Mouse (Mus musculus): Measurements from ENCODE around the gene Nkg7.

DNA sequence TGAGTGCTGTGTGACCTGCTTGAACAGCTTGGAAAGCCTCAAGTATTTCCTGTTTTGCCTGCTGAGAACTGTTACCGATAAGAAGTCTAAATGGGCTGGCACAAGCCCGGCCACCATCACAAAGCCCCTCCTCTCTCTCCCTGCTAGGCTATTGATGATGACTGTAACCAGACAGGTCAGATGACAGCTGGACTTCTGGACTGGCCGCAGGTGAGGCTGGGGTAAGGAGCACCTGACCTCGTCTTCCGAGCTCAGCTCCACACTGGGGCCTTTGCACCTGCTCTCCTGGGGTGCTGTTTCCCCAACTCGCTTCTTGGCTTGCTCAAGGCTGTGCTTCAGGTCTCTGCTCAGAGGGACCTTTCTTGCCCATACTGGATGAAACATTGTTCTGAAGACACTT lies 17.5 kb downstream of the Nkg7 start:
- TF ChIP-seq CTCF (IDR thresholded peaks at IDR 0.05; ENCODE audit: low read depth): no peak
- TF ChIP-seq EP300 (optimal IDR thresholded peaks at IDR 0.05): no peak
